Mouse (Mus musculus): ENCODE measurements at regions not wholly inside any gene's neighbourhood (a gene's known extent, or its start where the extent isn't known, plus 50 kb on each side); places are given as distances from the start of the nearest gene placed in this dataset.

- TF ChIP-seq POLR2A (IDR thresholded peaks at IDR 0.05; ENCODE audit: borderline replicate concordance, extremely low read depth, insufficient read depth, insufficient read length, poor library complexity, severe bottlenecking) (no peak), CTCF (IDR thresholded peaks at IDR 0.05; ENCODE audit: borderline replicate concordance, extremely low read depth, insufficient read depth, insufficient read length) (no peak)
Observed at GRCm38 (mm10) chrX:50635634-50636033, 205.2 kb upstream of the Stk26 start.
